Mouse (Mus musculus) urinary bladder, postnatal 14 days (tissue): Measurements from ENCODE around the gene Mmel1.
A peak's percentile ranks its signal among the peaks of the same experiment; 100 is the strongest.

Experiments
- DNase-seq: peaks from one replicate; pipeline ENCODE4 v3.0.0; 2021; ENCODE audit warnings: low spot score

Gene Mmel1

GRCm38 (mm10) chr4:154904185-154905071 lies 35.0 kb downstream of the Mmel1 start:
- DNase-seq: peak; percentile 82

- DNase-seq: peak; percentile 77
These were observed 38.4 kb downstream of the Mmel1 start for GRCm38 (mm10) chr4:154907833-154908232.

- no peak for DNase-seq
These were observed 39.1 kb downstream of the Mmel1 start for GRCm38 (mm10) chr4:154908490-154908889.

DNA sequence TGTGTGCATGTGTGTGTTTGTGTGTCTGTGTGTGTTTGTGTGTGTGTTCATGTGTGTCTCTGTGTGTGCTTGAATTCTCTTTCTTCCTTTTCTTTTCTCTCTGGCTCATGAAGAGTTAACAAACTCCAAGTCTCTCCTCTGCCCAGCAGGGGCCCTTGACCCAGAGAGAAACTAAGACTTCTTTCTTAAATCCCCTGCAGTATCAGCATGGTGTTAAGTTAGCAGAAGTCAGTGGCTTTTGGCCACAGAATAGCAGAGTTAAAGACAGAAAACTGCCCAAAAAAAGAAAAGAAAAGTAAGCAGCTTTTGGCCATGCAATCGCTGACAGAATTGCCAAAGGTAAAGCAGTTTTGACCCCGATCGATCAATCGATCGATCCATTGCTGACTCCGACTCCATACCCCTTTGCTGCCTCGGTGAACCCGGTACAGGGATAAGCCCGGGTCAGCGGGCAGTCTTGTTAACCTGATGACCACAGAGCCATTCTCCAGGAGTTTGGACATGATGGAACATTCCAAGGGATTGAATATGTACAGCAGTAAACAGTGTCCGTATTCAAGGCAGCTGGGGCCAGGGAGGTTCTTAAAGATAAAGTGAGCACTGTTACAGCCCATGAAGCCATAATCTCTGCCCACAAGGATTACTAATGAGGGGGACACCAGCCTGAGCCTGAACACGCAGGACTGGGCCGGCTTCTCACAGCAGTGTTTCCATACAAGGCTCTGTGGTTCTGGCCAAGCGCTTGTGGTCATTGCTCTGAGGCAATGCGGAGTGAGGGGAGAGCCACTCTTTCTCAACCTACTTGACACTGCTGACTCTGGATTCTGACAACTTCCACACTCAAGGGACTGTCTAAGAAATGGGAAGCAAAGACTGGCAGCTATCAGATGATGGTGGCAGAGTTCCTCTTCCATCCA lies 41.5 kb downstream of the Mmel1 start:
- no peak for DNase-seq

GRCm38 (mm10) chr4:154911644-154912043 lies 42.3 kb downstream of the Mmel1 start:
- no peak for DNase-seq

DNA sequence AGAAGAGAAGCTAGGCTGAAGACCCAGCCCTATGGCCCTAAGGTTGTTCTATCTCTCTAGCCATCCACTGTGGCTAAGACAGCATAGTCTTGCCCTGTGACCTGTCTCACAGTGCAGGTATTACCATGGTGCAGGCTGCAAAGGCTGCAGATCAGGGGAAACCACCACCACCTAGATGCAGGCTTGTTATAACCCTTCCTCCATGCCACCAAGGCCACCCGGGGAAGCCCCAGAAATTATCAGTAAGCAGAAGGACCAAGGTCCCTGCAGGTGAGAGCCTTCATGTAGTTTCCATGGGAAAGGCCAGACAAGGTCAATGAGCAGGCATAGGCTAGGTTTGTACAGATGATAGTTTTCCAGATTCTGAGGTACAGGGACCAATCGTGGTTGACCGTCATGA lies 44.5 kb downstream of the Mmel1 start:
- DNase-seq: no peak

GRCm38 (mm10) chr4:154914252-154914651 lies 44.9 kb downstream of the Mmel1 start:
- no peak for DNase-seq

DNA sequence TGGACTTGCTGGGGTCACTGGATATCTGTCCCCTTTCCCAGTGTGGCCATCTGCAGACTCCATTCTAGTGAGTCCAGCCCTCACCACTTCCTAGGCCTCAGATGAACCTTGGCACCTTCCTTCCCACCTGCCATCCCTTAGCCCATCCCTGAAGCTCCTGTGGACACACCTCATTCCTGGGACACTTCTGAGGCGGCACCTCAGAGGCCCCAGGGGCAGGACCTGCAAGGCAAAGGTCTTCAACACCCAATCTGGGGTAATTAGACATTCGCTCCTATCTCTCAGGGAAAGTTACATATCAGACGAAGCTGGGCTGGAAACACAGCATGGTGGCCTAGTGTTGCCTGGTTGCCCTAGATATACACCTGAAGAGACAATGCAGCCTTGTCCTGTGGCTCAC lies 45.3 kb downstream of the Mmel1 start:
- DNase-seq: no peak

DNA sequence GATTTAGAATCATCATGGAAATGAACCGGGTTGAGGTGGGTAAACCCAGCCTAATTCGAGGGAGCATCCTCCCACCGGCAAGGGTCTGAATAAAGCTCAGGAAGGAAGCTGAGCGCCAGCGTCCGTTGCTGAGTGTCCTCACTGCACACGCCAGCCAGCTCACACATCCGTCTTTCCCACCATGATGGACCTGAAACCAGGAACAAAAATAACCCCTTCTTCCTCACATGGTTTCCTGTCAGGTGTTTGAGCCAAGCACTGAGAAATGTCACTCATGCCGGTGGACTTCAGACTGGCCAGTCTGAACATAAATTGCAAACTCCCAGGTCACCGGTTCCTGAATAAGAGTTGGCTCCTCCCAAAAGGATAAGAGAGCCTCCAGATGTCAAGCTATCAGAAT lies 45.9 kb downstream of the Mmel1 start:
- no peak for DNase-seq

- DNase-seq: no peak
These were observed 47.3 kb downstream of the Mmel1 start for GRCm38 (mm10) chr4:154916662-154917061.

DNA sequence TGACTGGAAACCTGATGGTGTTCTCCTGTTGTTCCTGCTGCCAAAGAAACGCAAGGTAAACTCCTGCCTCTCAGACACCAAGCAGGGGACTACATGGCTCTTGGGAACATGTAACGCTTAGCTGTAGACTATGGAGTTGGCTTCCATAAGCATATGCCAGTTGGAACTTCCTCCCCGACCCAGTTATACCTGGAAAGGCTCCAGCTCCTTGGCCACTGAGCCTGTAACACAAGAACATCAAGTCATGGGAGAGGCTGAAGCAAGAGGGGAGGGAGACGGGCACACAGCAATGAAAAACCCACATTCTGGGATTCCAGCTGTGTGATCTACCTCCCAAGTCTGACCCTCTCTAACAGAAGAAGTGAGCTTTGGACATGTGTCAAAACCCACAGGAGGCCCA lies 52.9 kb downstream of the Mmel1 start:
- no peak for DNase-seq

GRCm38 (mm10) chr4:154922931-154923330 lies 53.5 kb downstream of the Mmel1 start:
- no peak for DNase-seq

- DNase-seq: no peak
These were observed 56.0 kb downstream of the Mmel1 start for GRCm38 (mm10) chr4:154925413-154925812.

DNA sequence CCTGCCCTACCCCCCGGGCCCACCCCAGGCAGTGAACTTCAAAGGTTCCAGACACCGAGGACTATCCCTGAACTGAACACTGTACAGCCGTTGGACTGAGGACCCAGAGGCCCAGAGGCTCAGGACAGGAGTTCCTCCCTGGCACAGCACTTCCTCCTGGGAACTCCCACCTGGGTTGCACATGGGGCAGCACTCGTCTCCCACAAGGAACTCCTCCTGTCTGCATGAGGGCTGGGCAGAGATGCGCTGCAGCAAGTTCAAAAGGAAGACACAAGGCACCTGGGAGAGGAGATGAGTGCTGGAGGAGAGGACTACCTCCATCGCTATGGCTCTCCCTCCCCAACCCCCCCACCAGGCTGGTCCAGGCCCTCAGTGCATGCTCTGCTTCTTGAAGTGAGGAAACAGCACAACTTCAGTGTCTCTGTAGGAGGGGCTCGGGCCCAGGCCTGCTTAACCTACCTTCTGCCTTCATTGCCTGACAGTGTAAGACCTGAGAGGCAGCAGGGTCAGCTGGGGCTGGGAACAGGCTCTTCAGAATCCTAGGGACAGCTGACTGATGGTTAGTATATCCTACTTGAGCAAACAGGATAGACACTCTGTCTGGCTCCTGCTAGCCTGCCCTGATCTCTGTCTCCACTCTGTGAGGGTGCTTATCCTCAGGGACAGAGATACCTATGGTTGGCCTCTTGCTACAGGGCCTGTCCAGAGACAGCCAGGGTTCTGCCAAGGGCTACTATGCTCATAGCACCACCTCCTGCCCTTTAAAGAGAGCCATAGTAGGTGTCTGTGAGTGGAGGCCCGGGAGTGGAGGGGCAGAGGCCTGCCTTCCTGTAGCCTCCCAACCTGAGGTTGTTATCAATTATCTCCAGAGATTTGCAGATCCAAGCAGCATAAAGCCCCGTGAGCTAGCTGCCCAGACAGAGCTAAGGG lies 57.8 kb downstream of the Mmel1 start:
- DNase-seq: no peak

DNA sequence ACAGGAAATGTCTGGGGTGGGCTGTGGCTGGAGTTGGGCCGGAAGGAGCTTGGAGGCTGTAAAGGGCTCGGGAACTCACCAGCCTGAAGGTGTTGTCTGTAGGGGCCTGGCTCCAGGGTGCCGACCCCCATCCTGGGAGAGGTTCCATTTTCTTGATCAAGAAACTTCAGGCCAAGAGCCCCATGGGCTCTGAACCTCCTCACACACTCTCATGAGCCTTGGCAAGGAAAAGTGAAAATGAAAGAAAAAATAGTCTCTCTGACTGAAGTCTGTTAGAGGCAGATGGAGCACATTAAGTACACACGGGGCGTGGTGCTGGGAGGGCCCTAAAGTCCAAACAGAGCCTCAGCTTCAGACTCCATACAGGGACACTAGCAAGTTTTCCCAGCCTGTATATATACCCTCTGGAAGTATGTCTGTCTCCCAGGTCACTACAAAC lies 58.5 kb downstream of the Mmel1 start:
- DNase-seq: peak; percentile 55

DNA sequence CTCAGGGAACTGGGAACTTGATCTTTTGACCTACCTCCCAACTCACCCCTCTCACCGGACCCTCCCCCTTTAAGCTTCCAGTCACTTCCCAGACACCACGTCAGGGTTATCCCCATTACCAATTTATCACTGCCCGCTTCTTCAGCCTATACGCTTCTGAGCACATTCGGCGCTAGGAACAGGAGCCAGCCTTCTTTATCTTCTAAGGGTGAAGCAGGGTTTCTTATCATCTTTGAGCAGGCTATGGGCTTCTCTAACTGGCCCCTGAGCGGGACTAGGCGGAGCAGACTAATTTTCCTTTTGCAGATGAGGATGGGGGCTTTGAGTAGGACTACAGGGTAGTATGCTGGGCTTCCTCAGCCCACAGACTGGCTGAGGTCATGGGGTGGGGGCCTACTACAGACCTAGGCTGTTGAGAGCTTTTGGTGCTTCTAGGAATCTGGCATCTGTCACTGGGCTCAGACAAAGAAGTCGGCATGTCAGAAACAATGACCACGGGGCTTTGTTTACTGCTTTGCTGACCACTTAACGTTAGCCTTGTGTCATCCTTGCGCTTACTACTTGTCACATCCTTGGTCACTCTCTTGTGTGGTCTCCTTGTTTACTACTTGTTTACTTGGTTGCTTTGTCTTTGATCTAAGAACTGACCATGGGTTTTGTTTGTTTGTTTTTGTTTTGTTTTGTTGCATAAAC lies 59.2 kb downstream of the Mmel1 start, which contains the start of gene Tnfrsf14:
Tnfrsf14 (minus strand) TSS at position 169 of the 693 bp plus-strand sequence.
- no peak for DNase-seq

GRCm38 (mm10) chr4:154929088-154929660 lies 59.8 kb downstream of the Mmel1 start:
- no peak for DNase-seq

- DNase-seq: no peak
These were observed 64.0 kb downstream of the Mmel1 start for GRCm38 (mm10) chr4:154933306-154933907.

GRCm38 (mm10) chr4:154934800-154935199 lies 65.4 kb downstream of the Mmel1 start:
- no peak for DNase-seq

- DNase-seq: no peak
These were observed 66.4 kb downstream of the Mmel1 start for GRCm38 (mm10) chr4:154935788-154936187.
